Mouse (Mus musculus) adrenal gland, postnatal 25 days (tissue): ENCODE data around the gene Ifitm10. TPM values are rescaled to one million over a fixed set of nuclear protein-coding genes. Genes with fewer than 3 reads are reported as not detected.
"Not testable (repeated sequence)": the region's sequence is repeated elsewhere in the genome, so short reads cannot be mapped to it uniquely, and the experiment has no call there.

Experiments used
- DNase-seq: peaks from one replicate; pipeline ENCODE4 v3.0.0; 2021; ENCODE audit warnings: mixed read lengths
- long read RNA-seq: library from polyadenylated mRNA; stranded (forward); transcript quantifications from one replicate; pipeline ENCODE4 v2.0.0, GENCODE M21; 2021
- total RNA-seq: library from RNA; stranded (reverse); gene quantifications from 2 replicates; pipeline ENCODE4 v1.2.3, GENCODE M21; 2021

Gene Ifitm10
- total RNA-seq, result 3.0 and 4.1 TPM in 2 replicates
- long read RNA-seq, result 0 reads

- DNase-seq, result no peak
Measured at GRCm38 (mm10) chr7:142373641-142374412, at the start of gene Ifitm10. Gene Ifitm10, minus strand, starts transcription at chr7:142373753.

- DNase-seq, result no peak
Measured at GRCm38 (mm10) chr7:142421826-142422225, 48.3 kb upstream of the Ifitm10 start.

- DNase-seq, result no peak
Measured at GRCm38 (mm10) chr7:142419887-142420286, 46.3 kb upstream of the Ifitm10 start.

GRCm38 (mm10) chr7:142418679-142419078, 45.1 kb upstream of the Ifitm10 start:
- no peak for DNase-seq

GRCm38 (mm10) chr7:142418027-142418426, 44.5 kb upstream of the Ifitm10 start:
- DNase-seq, result no peak

- no peak for DNase-seq
Measured at GRCm38 (mm10) chr7:142416225-142416624, 42.7 kb upstream of the Ifitm10 start.

GRCm38 (mm10) chr7:142415314-142415713, 41.8 kb upstream of the Ifitm10 start:
- no peak for DNase-seq

- DNase-seq, result no peak
Measured at GRCm38 (mm10) chr7:142413285-142413684, 39.7 kb upstream of the Ifitm10 start.

- no peak for DNase-seq
Measured at GRCm38 (mm10) chr7:142409603-142410002, 36.0 kb upstream of the Ifitm10 start.

GRCm38 (mm10) chr7:142408686-142409085, 35.1 kb upstream of the Ifitm10 start:
- no peak for DNase-seq

GRCm38 (mm10) chr7:142407935-142408334, 34.4 kb upstream of the Ifitm10 start:
- DNase-seq, result no peak

GRCm38 (mm10) chr7:142405134-142405533, 31.6 kb upstream of the Ifitm10 start:
- DNase-seq, result not testable (repeated sequence)

- DNase-seq, result no peak
Measured at GRCm38 (mm10) chr7:142403591-142403990, 30.0 kb upstream of the Ifitm10 start.

GRCm38 (mm10) chr7:142400750-142401142, 27.2 kb upstream of the Ifitm10 start:
- no peak for DNase-seq

GRCm38 (mm10) chr7:142400112-142400749, 26.7 kb upstream of the Ifitm10 start:
- DNase-seq, result no peak

GRCm38 (mm10) chr7:142399250-142399649, 25.7 kb upstream of the Ifitm10 start:
- no peak for DNase-seq

GRCm38 (mm10) chr7:142398052-142398451, 24.5 kb upstream of the Ifitm10 start:
- DNase-seq, result no peak

- DNase-seq, result no peak
Measured at GRCm38 (mm10) chr7:142396611-142397010, 23.1 kb upstream of the Ifitm10 start.

- no peak for DNase-seq
Measured at GRCm38 (mm10) chr7:142395472-142395871, 21.9 kb upstream of the Ifitm10 start.

- DNase-seq, result no peak
Measured at GRCm38 (mm10) chr7:142394261-142395190, 21.0 kb upstream of the Ifitm10 start.

GRCm38 (mm10) chr7:142393191-142393590, 19.6 kb upstream of the Ifitm10 start:
- peak; percentile 86 for DNase-seq

GRCm38 (mm10) chr7:142391609-142392008, 18.1 kb upstream of the Ifitm10 start:
- no peak for DNase-seq

- peak; percentile 35 for DNase-seq
Measured at GRCm38 (mm10) chr7:142391108-142391507, 17.6 kb upstream of the Ifitm10 start.
